Mouse (Mus musculus) heart, postnatal 25 days (tissue): ENCODE results near the gene Clcn2. TPM values are rescaled to one million over a fixed set of nuclear protein-coding genes. Genes with fewer than 3 reads are reported as not detected.
"Not testable (repeated sequence)": the region's sequence is repeated elsewhere in the genome, so short reads cannot be mapped to it uniquely, and the experiment has no call there.

ENCODE experiments used
- DNase-seq: peaks from one replicate; pipeline ENCODE4 v3.0.0; 2022; ENCODE audit warnings: low spot score
- intact Hi-C: fragments of 180-260 bp; cut with DNase I; formaldehyde crosslinking; loops from one replicate; pipeline ENCODE4 v1.15.1; 2025
- total RNA-seq, 2 experiments: library from RNA; stranded (reverse); gene quantifications; 2 replicates each; pipeline ENCODE4 v1.2.3; 2021

The Clcn2 gene
- total RNA-seq, 2 experiments from 2014 or later, result 1.5 to 2.1 TPM

- intact Hi-C loops, result loop anchor here (2.0 kb wide), 1 partner anchor 18 kb away; no protein-coding TSS in a partner anchor
- peak; percentile 68 for DNase-seq
Observed at GRCm38 (mm10) chr16:20672965-20673705, 44.4 kb downstream of the Clcn2 start.

- intact Hi-C loops, result loop anchor here (2.0 kb wide), 1 partner anchor 18 kb away; no protein-coding TSS in a partner anchor
Observed at GRCm38 (mm10) chr16:20672500-20672902, 45.0 kb downstream of the Clcn2 start.

GRCm38 (mm10) chr16:20671886-20672285 lies 45.7 kb downstream of the Clcn2 start:
- intact Hi-C loops, result loop anchor here (2.0 kb wide), 1 partner anchor 17 kb away; no protein-coding TSS in a partner anchor
- no peak for DNase-seq

More at GRCm38 (mm10) chr16:20672500-20672902, 45.0 kb downstream of the Clcn2 start:
- DNase-seq, result peak; percentile 94

GRCm38 (mm10) chr16:20670291-20670690 lies 47.3 kb downstream of the Clcn2 start:
- intact Hi-C loops, result no loop called here
- DNase-seq, result no peak

- DNase-seq, intact Hi-C loops: not testable (repeated sequence)
Observed at GRCm38 (mm10) chr16:20668013-20668412, 49.5 kb downstream of the Clcn2 start, which contains the start of gene Eif4g1. Gene Eif4g1, plus strand, starts transcription at chr16:20668313.

GRCm38 (mm10) chr16:20657661-20658060 lies 59.9 kb downstream of the Clcn2 start:
- intact Hi-C loops, result loop anchor here (10.0 kb wide), 1 partner anchor 107 kb away; no protein-coding TSS in a partner anchor
- no peak for DNase-seq

GRCm38 (mm10) chr16:20653315-20653714 lies 64.2 kb downstream of the Clcn2 start:
- no peak for DNase-seq
- intact Hi-C loops, result loop anchor here (10.0 kb wide), 1 partner anchor 111 kb away; no protein-coding TSS in a partner anchor

Other genes with a start within 250 kb of the Clcn2 start
- gene Eif2b5, start 218.9 kb downstream of the Clcn2 start, total RNA-seq, result 10 to 100 TPM; 52.4 to 59.1 TPM
- gene Dvl3, start 200.8 kb downstream of the Clcn2 start, total RNA-seq, result 10 to 100 TPM; 44.9 to 46.8 TPM
- 100 to 1,000 TPM; 201 to 215 TPM for gene Ap2m1, start 182.3 kb downstream of the Clcn2 start, total RNA-seq
- 10 to 100 TPM; 64.9 to 69.4 TPM for gene Abcf3, start 169.2 kb downstream of the Clcn2 start, total RNA-seq
- gene Vwa5b2, start 128.3 kb downstream of the Clcn2 start, total RNA-seq, result under 1 TPM; 0.20 to 0.23 TPM
- 1 to 10 TPM; 5.6 to 6.4 TPM for gene Eef1akmt4, start 106.2 kb downstream of the Clcn2 start, total RNA-seq
- gene Gm49333, start 106.1 kb downstream of the Clcn2 start, total RNA-seq, result under 1 TPM in 1 of 2 experiments, not detected in 1; 0.16 TPM
- gene Alg3, start 106.0 kb downstream of the Clcn2 start, total RNA-seq, result 10 to 100 TPM; 11.5 to 12.1 TPM
- gene Camk2n2, start 96.5 kb downstream of the Clcn2 start, total RNA-seq, result under 1 TPM; 0.65 to 0.73 TPM
- under 1 TPM; 0.56 to 0.57 TPM for gene Ece2, start 87.9 kb downstream of the Clcn2 start, total RNA-seq
- 100 to 1,000 TPM; 190 to 201 TPM for gene Psmd2, start 66.1 kb downstream of the Clcn2 start, total RNA-seq
- gene Eif4g1, start 49.4 kb downstream of the Clcn2 start, total RNA-seq, result 100 to 1,000 TPM; 388 to 397 TPM
- gene Fam131a, start 24.5 kb downstream of the Clcn2 start, total RNA-seq, result 10 to 100 TPM; 28.3 to 31.4 TPM
- gene Polr2h, start 81 bp downstream of the Clcn2 start, total RNA-seq, result 10 to 100 TPM in 1 of 2 experiments, 1 to 10 TPM in 1; 9.0 to 10.5 TPM
- 1 to 10 TPM; 2.0 to 2.7 TPM for gene Chrd, start 15.4 kb upstream of the Clcn2 start, total RNA-seq
- under 1 TPM in 1 of 2 experiments, not detected in 1; 0.50 TPM for gene Thpo, start 16.8 kb upstream of the Clcn2 start, total RNA-seq